Mouse (Mus musculus) erythroblast, adult 5-6 weeks (primary cell): ENCODE measurements around the gene Gm826. TPM values are rescaled to one million over a fixed set of nuclear protein-coding genes. Genes with fewer than 3 reads are reported as not detected.

Source experiments
- ATAC-seq: replicated peaks from 2 replicates; pipeline ENCODE4 v1.8.0; 2016; ENCODE audit warnings: moderate number of reproducible peaks, mild to moderate bottlenecking, moderate TSS enrichment, inconsistent platforms; ENCODE audit not compliant: poor library complexity, low FRiP score, severe bottlenecking
- total RNA-seq, 2 experiments: library from RNA; stranded (forward) in 1 of 2; stranded (reverse) in 1 of 2; fragments of 150-400 nt in 1 of 2; fragments of 200-764, 138-1000 nt in 1 of 2; gene quantifications; 2 replicates each; pipeline versions ENCODE4 v1.2.3 to v1.2.4; 2015 to 2017; ENCODE audit warnings: low replicate concordance in 2 of 2

Gm826 gene
- total RNA-seq, 2 experiments from 2014 or later: not detected

DNA sequence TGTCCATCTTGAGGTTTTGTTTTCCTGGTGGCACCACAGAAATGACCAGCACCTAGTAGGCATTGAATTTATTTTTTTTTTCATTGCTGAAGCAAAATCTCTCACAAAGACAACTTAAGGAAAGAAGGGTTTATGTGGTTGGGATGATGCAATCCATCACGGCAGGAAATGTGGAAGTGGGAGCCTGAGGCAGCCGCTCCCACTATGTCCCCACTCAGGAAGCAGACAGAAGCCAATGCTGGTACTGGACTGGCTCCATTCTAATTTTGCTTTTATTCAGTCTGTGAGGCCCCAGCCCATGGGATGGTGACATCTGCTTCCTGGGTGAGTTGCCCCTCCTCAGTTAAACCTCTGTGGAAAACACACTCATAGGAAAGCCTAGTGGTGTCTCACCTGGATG is 30.0 kb downstream of the Gm826 start:
- no peak for ATAC-seq

GRCm38 (mm10) chr2:160302013-160302412 is 31.9 kb downstream of the Gm826 start:
- ATAC-seq: no peak

DNA sequence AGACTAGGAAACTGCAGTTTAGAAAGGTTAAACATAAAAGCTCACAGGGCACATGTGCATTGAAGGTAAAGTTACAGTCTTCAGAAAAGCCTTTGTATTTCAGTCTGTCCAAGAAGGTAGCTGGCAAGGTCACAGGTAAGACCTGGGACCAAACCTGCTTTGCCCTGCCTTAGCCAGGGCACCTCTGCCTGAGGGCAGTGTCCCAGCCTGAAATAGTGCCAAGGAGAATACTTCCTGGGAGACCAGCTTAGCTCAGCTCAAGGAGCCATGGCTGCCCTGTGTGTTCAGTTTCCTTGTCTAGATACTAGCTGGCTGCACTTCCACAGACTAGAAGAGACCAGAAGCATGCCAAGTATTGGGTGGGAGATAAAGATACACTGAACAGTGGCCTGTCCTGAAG is 35.4 kb downstream of the Gm826 start:
- no peak for ATAC-seq

GRCm38 (mm10) chr2:160288538-160289151 is 45.3 kb downstream of the Gm826 start:
- no peak for ATAC-seq

GRCm38 (mm10) chr2:160275959-160276657 is 57.9 kb downstream of the Gm826 start:
- ATAC-seq: no peak

DNA sequence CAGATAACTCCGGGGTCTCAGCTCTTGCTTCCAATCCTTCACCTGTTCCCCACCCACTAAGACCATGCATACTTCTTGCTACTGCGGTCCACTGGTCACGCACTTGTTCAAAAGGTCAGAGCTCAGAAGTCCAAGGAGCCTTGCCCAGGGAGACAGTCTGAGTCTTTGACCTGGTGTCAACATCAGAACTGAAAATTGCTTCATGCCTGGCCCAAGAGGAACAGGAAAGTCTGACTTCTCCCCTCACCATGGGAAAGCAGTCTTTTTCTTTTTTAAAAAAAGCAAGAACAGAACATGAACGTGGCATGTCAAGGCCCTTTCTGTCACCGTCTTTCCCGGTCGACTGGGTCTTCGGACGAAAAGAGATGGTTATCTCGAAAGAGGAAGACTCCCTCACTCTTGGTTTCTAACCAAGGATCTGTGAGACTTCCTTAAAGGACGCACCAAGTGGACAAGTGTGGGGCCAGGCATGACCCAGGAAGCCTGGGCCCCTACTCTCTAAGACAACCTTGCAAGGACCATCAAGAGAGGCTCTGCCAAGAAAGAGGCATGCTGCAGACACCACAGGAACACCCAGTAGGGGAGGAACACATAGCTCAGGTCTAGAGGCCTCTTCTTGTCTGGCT is 66.0 kb downstream of the Gm826 start:
- no peak for ATAC-seq

- no peak for ATAC-seq
These were observed 70.1 kb downstream of the Gm826 start for GRCm38 (mm10) chr2:160263861-160264260.

DNA sequence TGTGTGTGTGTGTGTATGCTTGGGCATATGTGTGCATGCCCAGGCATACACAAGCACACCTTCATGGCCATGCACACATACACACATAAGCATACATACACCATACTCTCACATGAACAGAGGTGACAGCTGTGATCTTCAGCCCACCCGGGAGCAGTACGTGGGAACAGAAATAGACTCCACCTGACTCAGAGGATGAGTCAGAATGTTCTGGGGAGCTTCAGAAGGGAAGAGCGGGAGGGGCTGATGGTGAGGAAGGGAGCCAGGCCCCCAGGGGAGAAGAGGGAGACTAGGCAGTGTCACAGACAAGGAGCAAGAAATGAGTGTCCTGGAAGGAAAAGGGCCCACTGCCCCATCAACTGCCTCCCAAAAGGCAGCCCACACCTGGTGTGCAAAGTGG is 72.4 kb downstream of the Gm826 start:
- no peak for ATAC-seq

Other genes with a start within 250 kb of the Gm826 start
- 4.8 and 5.4 TPM in 2 replicates for gene Mafb, start 32.9 kb upstream of the Gm826 start, total RNA-seq (2015; ENCODE audit: low replicate concordance)
- 1.4 and 3.2 TPM in 2 replicates for gene Mafb, start 32.9 kb upstream of the Gm826 start, total RNA-seq (2017; ENCODE audit: low replicate concordance)